Mouse (Mus musculus): ENCODE measurements around the gene Olfr867. TPM values are rescaled to one million over a fixed set of nuclear protein-coding genes. Genes with fewer than 3 reads are reported as not detected.

Gene Olfr867
- not detected in 2 replicates for polyA plus RNA-seq (2012; ENCODE audit: insufficient read depth, insufficient read length, low replicate concordance, missing spikeins)

- H3K4me1 ChIP-seq (ENCODE audit: control insufficient read depth, insufficient read depth, low read length): no peaks in the 10 kb centered on the region
- H3K27ac ChIP-seq (ENCODE audit: insufficient read depth, low read depth, low read length): no peak within 1 kb of the TSS
- no peak within 1 kb of the TSS for H3K4me3 ChIP-seq (ENCODE audit: insufficient read depth, low read depth, low read length)
- no peak for TF ChIP-seq POLR2A (IDR thresholded peaks at IDR 0.05; ENCODE audit: insufficient read depth, low read depth, low read length)
- WGBS: 63% methylated on average over 1 of the region's 1 CpGs
Measured at GRCm38 (mm10) chr9:20057462-20057861, at the start of gene Olfr867. Olfr867 (minus strand) TSS chr9:20057562.

- Histone ChIP-seq H3K4me1 (ENCODE audit: control insufficient read depth, insufficient read depth, low read length) (no peaks in the 10 kb centered on the region), H3K27ac (ENCODE audit: insufficient read depth, low read depth, low read length) (no peak within 1 kb of the TSS), H3K4me3 (ENCODE audit: insufficient read depth, low read depth, low read length) (no peak within 1 kb of the TSS)
- TF ChIP-seq CTCF (IDR thresholded peaks at IDR 0.05; ENCODE audit: insufficient read depth, low read depth, low read length) (no peak), POLR2A (IDR thresholded peaks at IDR 0.05; ENCODE audit: insufficient read depth, low read depth, low read length) (no peak)
- 29% methylated on average over 2 of the region's 2 CpGs for WGBS
Measured at GRCm38 (mm10) chr9:20098326-20098725, 41.0 kb upstream of the Olfr867 start, which contains the start of gene Olfr868. Olfr868 (plus strand) TSS chr9:20098626.

DNA sequence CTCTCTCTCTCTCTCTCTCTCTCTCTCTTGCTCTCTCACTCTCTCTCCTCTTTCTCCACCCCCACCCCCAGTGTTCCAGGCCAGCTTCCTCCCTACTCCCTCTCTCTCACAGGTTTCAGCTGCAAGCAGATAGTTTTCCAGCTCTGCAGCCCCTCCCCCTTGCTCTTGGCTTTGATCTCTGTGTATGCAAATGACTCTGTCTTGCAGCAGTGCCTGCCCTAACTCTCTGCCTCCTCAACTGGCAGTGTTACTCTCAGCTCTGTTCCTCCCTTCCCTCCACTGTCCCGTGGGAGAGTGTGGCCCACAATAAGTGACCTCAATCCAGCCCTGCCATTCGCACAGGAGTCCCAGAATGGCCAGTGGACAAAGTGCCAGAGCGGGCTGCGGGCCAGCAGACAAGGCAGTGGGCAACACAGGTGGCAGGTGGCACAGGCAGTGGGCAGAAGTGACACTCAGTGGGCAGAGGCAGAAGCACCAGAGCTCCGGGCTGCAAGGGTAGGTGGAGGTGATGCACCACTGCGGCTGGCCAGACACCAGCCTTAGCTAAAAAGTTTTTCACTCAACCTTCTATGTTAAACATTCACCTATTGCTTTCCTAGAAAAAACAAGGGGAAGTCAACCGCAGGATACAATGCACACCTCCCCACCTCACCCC, 16.3 kb upstream of the Olfr867 start:
- H3K27ac ChIP-seq (ENCODE audit: insufficient read depth, low read depth, low read length): no peak overlapping the region
- no peak overlapping the region for H3K4me3 ChIP-seq (ENCODE audit: insufficient read depth, low read depth, low read length)
- 71% methylated on average over 7 of the region's 7 CpGs for WGBS
- H3K4me1 ChIP-seq (ENCODE audit: control insufficient read depth, insufficient read depth, low read length): no peaks in the 10 kb centered on the region
- TF ChIP-seq POLR2A (IDR thresholded peaks at IDR 0.05; ENCODE audit: insufficient read depth, low read depth, low read length): no peak
- no peak for TF ChIP-seq CTCF (IDR thresholded peaks at IDR 0.05; ENCODE audit: insufficient read depth, low read depth, low read length)

DNA sequence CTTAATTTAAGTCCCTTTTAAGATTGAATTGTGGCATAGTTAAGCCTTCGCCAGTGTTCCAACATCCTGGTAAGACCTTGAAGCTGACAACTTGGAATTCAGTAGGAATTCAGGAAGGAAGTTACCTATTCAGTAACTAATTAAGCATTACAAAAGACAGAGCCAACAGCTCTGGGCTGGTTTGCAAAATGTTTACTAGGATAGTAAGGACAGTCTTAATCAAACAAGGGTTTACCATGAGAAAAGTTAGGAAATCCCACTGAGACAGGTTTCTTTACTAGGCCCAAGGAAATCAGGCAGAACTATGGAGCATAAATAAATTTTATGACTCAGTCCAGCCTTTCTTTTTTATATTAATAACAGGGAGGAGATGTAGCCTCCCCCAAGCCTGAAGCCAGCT, 13.9 kb upstream of the Olfr867 start:
- 94% methylated on average over 1 of the region's 1 CpGs for WGBS
- Histone ChIP-seq H3K4me3 (ENCODE audit: insufficient read depth, low read depth, low read length) (no peak overlapping the region), H3K27ac (ENCODE audit: insufficient read depth, low read depth, low read length) (no peak overlapping the region), H3K4me1 (ENCODE audit: control insufficient read depth, insufficient read depth, low read length) (no peaks in the 10 kb centered on the region)
- TF ChIP-seq POLR2A (IDR thresholded peaks at IDR 0.05; ENCODE audit: insufficient read depth, low read depth, low read length) (no peak), CTCF (IDR thresholded peaks at IDR 0.05; ENCODE audit: insufficient read depth, low read depth, low read length) (no peak)

DNA sequence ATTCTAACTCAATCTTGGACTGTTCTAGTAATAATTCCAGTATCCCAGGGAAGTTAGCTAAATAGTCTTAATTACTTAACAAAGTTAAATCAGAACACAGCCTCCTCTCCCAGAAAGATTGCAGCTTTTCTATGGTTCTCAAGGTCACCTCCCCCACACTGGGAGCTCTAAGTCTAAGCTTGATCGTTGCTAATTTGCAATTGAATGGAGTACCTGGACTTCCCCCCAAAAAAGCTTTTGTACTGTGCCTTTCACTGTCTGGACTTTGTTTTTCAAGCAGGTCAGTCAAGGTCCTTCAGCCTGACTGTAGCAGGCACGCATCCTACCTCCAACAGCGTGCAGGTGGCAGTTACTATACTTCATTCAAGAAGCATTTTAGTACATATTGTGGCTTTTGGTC, 12.9 kb upstream of the Olfr867 start:
- TF ChIP-seq CTCF (IDR thresholded peaks at IDR 0.05; ENCODE audit: insufficient read depth, low read depth, low read length): no peak
- TF ChIP-seq POLR2A (IDR thresholded peaks at IDR 0.05; ENCODE audit: insufficient read depth, low read depth, low read length): no peak
- WGBS: 65% methylated on average over 3 of the region's 3 CpGs
- no peak overlapping the region for H3K27ac ChIP-seq (ENCODE audit: insufficient read depth, low read depth, low read length)
- no peaks in the 10 kb centered on the region for H3K4me1 ChIP-seq (ENCODE audit: control insufficient read depth, insufficient read depth, low read length)
- H3K4me3 ChIP-seq (ENCODE audit: insufficient read depth, low read depth, low read length): no peak overlapping the region

DNA sequence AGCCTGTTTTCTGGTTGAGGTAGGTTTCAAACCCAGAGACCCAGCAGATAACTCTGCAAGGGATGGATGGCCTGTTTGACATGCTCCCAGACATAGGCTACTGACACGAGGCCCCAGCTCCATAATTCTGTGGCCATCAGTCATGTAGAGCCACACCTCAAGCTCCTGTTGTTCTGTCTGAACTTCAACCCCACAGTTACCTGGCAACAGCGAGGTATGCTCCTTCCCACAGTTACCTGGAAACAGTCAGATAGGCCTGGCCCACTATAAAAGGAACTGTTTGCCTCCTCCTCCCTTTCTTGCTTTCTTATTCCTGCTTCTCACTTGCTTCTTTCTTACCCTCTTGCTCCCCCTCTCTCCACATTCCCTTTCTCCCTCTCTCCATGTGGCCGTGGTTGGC, 9.4 kb downstream of the Olfr867 start:
- WGBS: 65% methylated on average over 3 of the region's 3 CpGs
- Histone ChIP-seq H3K27ac (ENCODE audit: insufficient read depth, low read depth, low read length) (no peak overlapping the region), H3K4me1 (ENCODE audit: control insufficient read depth, insufficient read depth, low read length) (no peaks in the 10 kb centered on the region), H3K4me3 (ENCODE audit: insufficient read depth, low read depth, low read length) (no peak overlapping the region)
- TF ChIP-seq CTCF (IDR thresholded peaks at IDR 0.05; ENCODE audit: insufficient read depth, low read depth, low read length) (no peak), POLR2A (IDR thresholded peaks at IDR 0.05; ENCODE audit: insufficient read depth, low read depth, low read length) (no peak)

DNA sequence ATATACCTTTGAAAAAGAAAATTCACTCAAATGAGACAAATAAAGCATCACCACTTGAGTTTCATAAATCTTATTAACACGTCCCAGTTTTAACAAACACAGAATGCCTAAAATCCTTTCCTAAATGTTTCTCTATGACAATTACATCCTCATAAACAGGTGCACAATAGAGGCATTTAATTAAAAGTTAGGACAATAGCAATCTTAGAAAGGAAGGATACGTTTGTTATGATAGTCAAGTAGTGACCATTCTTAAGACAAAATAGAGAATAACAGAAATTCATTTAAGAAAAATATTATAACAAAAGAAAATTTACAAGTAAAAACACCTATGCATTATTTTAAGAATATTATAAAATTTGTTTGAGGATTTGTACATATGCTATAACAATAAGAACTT, 29.4 kb downstream of the Olfr867 start, which contains the start of gene Olfr866:
Olfr866 (minus strand) TSS at position 101 of the 400 bp plus-strand sequence.
- no peak for TF ChIP-seq POLR2A (IDR thresholded peaks at IDR 0.05; ENCODE audit: insufficient read depth, low read depth, low read length)
- no peak for TF ChIP-seq CTCF (IDR thresholded peaks at IDR 0.05; ENCODE audit: insufficient read depth, low read depth, low read length)
- Histone ChIP-seq H3K4me3 (ENCODE audit: insufficient read depth, low read depth, low read length) (no peak within 1 kb of the TSS), H3K27ac (ENCODE audit: insufficient read depth, low read depth, low read length) (no peak within 1 kb of the TSS), H3K4me1 (ENCODE audit: control insufficient read depth, insufficient read depth, low read length) (no peaks in the 10 kb centered on the region)
- 79% methylated on average over 2 of the region's 2 CpGs for WGBS

Other genes with a start within 250 kb of the Olfr867 start
- not detected in 2 replicates for gene Olfr860, start 207.8 kb downstream of the Olfr867 start, polyA plus RNA-seq (2012; ENCODE audit: insufficient read depth, insufficient read length, low replicate concordance, missing spikeins)
- gene Olfr862, start 169.6 kb downstream of the Olfr867 start, polyA plus RNA-seq (2012; ENCODE audit: insufficient read depth, insufficient read length, low replicate concordance, missing spikeins): not detected in 2 replicates
- not detected in 2 replicates for gene Olfr77, start 140.7 kb downstream of the Olfr867 start, polyA plus RNA-seq (2012; ENCODE audit: insufficient read depth, insufficient read length, low replicate concordance, missing spikeins)
- not detected in 2 replicates for gene Olfr866, start 29.5 kb downstream of the Olfr867 start, polyA plus RNA-seq (2012; ENCODE audit: insufficient read depth, insufficient read length, low replicate concordance, missing spikeins)
- not detected in 2 replicates for gene Olfr868, start 41.1 kb upstream of the Olfr867 start, polyA plus RNA-seq (2012; ENCODE audit: insufficient read depth, insufficient read length, low replicate concordance, missing spikeins)
- gene Olfr869, start 71.4 kb upstream of the Olfr867 start, polyA plus RNA-seq (2012; ENCODE audit: insufficient read depth, insufficient read length, low replicate concordance, missing spikeins): not detected in 2 replicates
- not detected in 2 replicates for gene Olfr870, start 116.5 kb upstream of the Olfr867 start, polyA plus RNA-seq (2012; ENCODE audit: insufficient read depth, insufficient read length, low replicate concordance, missing spikeins)
- gene Olfr871, start 154.6 kb upstream of the Olfr867 start, polyA plus RNA-seq (2012; ENCODE audit: insufficient read depth, insufficient read length, low replicate concordance, missing spikeins): not detected in 2 replicates
- not detected in 2 replicates for gene Olfr872, start 179.6 kb upstream of the Olfr867 start, polyA plus RNA-seq (2012; ENCODE audit: insufficient read depth, insufficient read length, low replicate concordance, missing spikeins)
- not detected in 2 replicates for gene Olfr39, start 224.8 kb upstream of the Olfr867 start, polyA plus RNA-seq (2012; ENCODE audit: insufficient read depth, insufficient read length, low replicate concordance, missing spikeins)
- not detected in 2 replicates for gene Olfr873, start 241.0 kb upstream of the Olfr867 start, polyA plus RNA-seq (2012; ENCODE audit: insufficient read depth, insufficient read length, low replicate concordance, missing spikeins)